Mouse (Mus musculus): ENCODE data around the gene Arhgef12. TPM values are rescaled to one million over a fixed set of nuclear protein-coding genes. Genes with fewer than 3 reads are reported as not detected.
A peak's percentile ranks its signal among the peaks of the same experiment; 100 is the strongest.
"Not testable (repeated sequence)": the region's sequence is repeated elsewhere in the genome, so short reads cannot be mapped to it uniquely, and the experiment has no call there.

Gene Arhgef12
- polyA plus RNA-seq, 1 experiment from 2014 or later, result 9.2 TPM

- H3K4me3 ChIP-seq, result no peak overlapping the region
- no peak for DNase-seq (ENCODE audit: extremely low spot score, low spot score)
- H3K27ac ChIP-seq, result no peak overlapping the region
- no peaks in the 10 kb centered on the region for H3K36me3 ChIP-seq (replicated peaks)
- H3K9me3 ChIP-seq, result no peaks in the 10 kb centered on the region
- WGBS, result 84% methylated on average over 10 of the region's 10 CpGs
- 0 out of 2 replicates have a peak, but pooled peaks cover 4% of the 10 kb centered on the region for H3K27me3 ChIP-seq (ENCODE audit: poor library complexity, severe bottlenecking)
- peaks cover 14% of the 10 kb centered on the region for H3K4me1 ChIP-seq
Measured at GRCm38 (mm10) chr9:43127101-43127787, 20.2 kb upstream of the Arhgef12 start.

- no peaks in the 10 kb centered on the region for H3K4me1 ChIP-seq
Measured at GRCm38 (mm10) chr9:43122379-43122778, 15.3 kb upstream of the Arhgef12 start.

GRCm38 (mm10) chr9:43121948-43122347, 14.9 kb upstream of the Arhgef12 start:
- H3K36me3 ChIP-seq (replicated peaks); H3K27ac ChIP-seq; H3K27me3 ChIP-seq (ENCODE audit: poor library complexity, severe bottlenecking); H3K4me1 ChIP-seq; H3K4me3 ChIP-seq; DNase-seq (ENCODE audit: extremely low spot score, low spot score); H3K9me3 ChIP-seq: not testable (repeated sequence)
- WGBS, result 87% methylated on average over 2 of the region's 2 CpGs

More at GRCm38 (mm10) chr9:43122379-43122778, 15.3 kb upstream of the Arhgef12 start:
- DNase-seq (ENCODE audit: extremely low spot score, low spot score), result no peak
- Histone ChIP-seq H3K9me3 (no peaks in the 10 kb centered on the region), H3K27ac (no peak overlapping the region), H3K36me3 (replicated peaks) (no peaks in the 10 kb centered on the region), H3K4me3 (no peak overlapping the region), H3K27me3 (ENCODE audit: poor library complexity, severe bottlenecking) (no peaks in the 10 kb centered on the region)
- WGBS, result 61% methylated on average over 1 of the region's 1 CpGs

DNA sequence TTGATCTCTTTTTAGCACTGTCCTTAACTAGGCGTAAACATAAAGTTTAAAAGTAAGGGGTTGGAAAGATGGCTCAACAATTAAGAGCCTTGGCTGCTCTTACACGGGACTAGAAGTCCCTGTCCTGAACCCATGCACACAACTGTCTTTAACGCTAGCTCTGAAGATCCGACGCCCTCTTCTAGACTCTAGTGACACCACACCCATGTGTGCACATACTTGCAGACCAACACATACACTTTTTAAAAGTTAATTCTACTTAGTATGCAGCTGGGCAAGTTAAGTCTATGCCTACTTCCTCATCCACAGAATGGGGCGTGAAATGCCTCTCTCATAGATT, 9.9 kb upstream of the Arhgef12 start:
- 84% methylated on average over 6 of the region's 6 CpGs for WGBS
- DNase-seq (ENCODE audit: extremely low spot score, low spot score), result no peak
- H3K36me3 ChIP-seq (replicated peaks), result peaks cover 2% of the 10 kb centered on the region
- H3K27ac ChIP-seq, result no peak overlapping the region
- H3K9me3 ChIP-seq, result no peaks in the 10 kb centered on the region
- H3K4me3 ChIP-seq, result 0 out of 2 replicates have a peak overlapping the region, but pooled peaks have one; percentile 71
- H3K4me1 ChIP-seq, result peaks cover 22% of the 10 kb centered on the region
- H3K27me3 ChIP-seq (ENCODE audit: poor library complexity, severe bottlenecking), result no peaks in the 10 kb centered on the region; the same call in 1 of the 2 replicates

- Histone ChIP-seq H3K4me1 (peaks cover 22% of the 10 kb centered on the region), H3K36me3 (replicated peaks) (peaks cover 8% of the 10 kb centered on the region), H3K27ac (peak within 1 kb of the TSS; percentile 85), H3K4me3 (peak within 1 kb of the TSS; percentile 71), H3K9me3 (no peaks in the 10 kb centered on the region), H3K27me3 (ENCODE audit: poor library complexity, severe bottlenecking) (no peaks in the 10 kb centered on the region; the same call in 1 of the 2 replicates)
- peak; percentile 74 for DNase-seq (ENCODE audit: extremely low spot score, low spot score)
- 3% methylated on average over 55 of the region's 55 CpGs for WGBS
Measured at GRCm38 (mm10) chr9:43116134-43116996, 9.3 kb upstream of the Arhgef12 start, which contains the start of gene Tmem136. TSS of gene Tmem136 (minus strand) at chr9:43116570.

GRCm38 (mm10) chr9:43115431-43116133, 8.5 kb upstream of the Arhgef12 start:
- Histone ChIP-seq H3K27me3 (ENCODE audit: poor library complexity, severe bottlenecking) (no peaks in the 10 kb centered on the region; the same call in 1 of the 2 replicates), H3K4me1 (peaks cover 22% of the 10 kb centered on the region), H3K9me3 (no peaks in the 10 kb centered on the region), H3K27ac (peak overlapping the region; percentile 85), H3K4me3 (peak overlapping the region; percentile 71), H3K36me3 (replicated peaks) (peaks cover 16% of the 10 kb centered on the region)
- 13% methylated on average over 12 of the region's 12 CpGs for WGBS
- no peak for DNase-seq (ENCODE audit: extremely low spot score, low spot score)

DNA sequence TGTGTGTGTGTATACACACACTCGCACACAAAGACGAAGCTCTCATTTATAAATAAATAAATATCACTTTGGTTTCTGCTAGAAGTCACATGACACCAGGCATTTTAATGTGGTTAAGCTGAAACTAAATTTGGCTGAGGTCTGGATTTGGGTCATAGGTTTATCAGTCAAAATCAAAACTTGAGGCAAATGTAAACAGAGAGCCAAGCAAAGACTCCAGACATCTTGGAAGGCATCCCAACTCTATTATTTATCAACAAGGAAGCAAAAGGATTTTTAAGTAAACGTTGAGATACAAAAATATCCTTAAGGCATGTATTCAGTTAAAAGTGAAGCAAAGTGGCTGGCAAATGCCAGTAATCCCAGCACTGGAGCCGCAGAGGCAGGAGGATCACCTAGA, 7.8 kb upstream of the Arhgef12 start:
- no peak overlapping the region for H3K27ac ChIP-seq
- no peak for DNase-seq (ENCODE audit: extremely low spot score, low spot score)

GRCm38 (mm10) chr9:43110286-43110980, 3.4 kb upstream of the Arhgef12 start:
- Histone ChIP-seq H3K27ac (no peak overlapping the region), H3K27me3 (ENCODE audit: poor library complexity, severe bottlenecking) (no peaks in the 10 kb centered on the region), H3K4me1 (peaks cover 18% of the 10 kb centered on the region), H3K9me3 (no peaks in the 10 kb centered on the region), H3K36me3 (replicated peaks) (peaks cover 21% of the 10 kb centered on the region), H3K4me3 (no peak overlapping the region)
- 87% methylated on average over 8 of the region's 8 CpGs for WGBS
- no peak for DNase-seq (ENCODE audit: extremely low spot score, low spot score)

More for the DNA sequence above, 7.8 kb upstream of the Arhgef12 start:
- Histone ChIP-seq H3K4me1 (peaks cover 22% of the 10 kb centered on the region), H3K9me3 (no peaks in the 10 kb centered on the region), H3K27me3 (ENCODE audit: poor library complexity, severe bottlenecking) (no peaks in the 10 kb centered on the region; the same call in 1 of the 2 replicates), H3K36me3 (replicated peaks) (peaks cover 21% of the 10 kb centered on the region), H3K4me3 (peak overlapping the region; percentile 71; the same call in 1 of the 2 replicates)
- 94% methylated on average over 4 of the region's 4 CpGs for WGBS

DNA sequence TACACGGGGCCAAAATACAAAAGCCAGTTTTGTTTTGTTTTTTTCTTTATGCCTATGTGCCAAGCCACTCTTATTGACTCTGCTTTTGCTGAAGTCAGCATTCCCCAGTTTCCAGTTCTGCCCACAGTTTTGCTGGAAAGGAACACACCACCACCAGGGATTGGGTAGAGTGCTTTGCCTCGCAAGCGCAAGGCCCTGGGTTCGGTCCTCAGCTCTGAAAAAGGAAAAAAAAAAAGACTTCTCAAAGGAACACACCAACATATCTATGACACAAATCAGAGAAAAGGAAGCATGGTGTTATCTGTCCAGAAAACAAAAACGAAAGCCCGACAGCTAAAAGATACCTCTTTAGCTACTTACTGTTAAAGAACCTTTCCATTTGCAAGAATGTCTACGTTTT, 2.1 kb upstream of the Arhgef12 start:
- WGBS, result 84% methylated on average over 7 of the region's 7 CpGs
- Histone ChIP-seq H3K9me3 (no peaks in the 10 kb centered on the region), H3K36me3 (replicated peaks) (peaks cover 21% of the 10 kb centered on the region), H3K4me3 (no peak overlapping the region), H3K27ac (no peak overlapping the region), H3K27me3 (ENCODE audit: poor library complexity, severe bottlenecking) (no peaks in the 10 kb centered on the region), H3K4me1 (peaks cover 21% of the 10 kb centered on the region)
- no peak for DNase-seq (ENCODE audit: extremely low spot score, low spot score)

DNA sequence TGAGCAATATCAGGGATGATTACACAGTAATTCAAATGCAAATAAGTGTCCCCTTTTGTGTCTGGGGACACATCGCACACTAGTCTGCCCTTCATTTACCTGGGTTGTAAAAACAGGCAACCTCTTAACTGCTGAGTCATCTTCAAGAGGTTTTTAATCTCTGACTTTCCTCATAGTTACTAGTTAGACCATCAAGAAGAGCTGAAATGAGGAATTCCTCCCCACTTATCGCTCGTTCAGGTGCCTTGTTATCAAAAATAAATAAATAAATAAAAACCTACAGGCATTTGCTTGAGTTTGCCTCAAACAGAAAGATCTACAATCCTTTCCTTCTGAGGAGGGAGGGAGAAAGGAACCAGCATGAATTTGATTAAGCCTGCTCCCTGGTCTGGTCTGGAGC, 1.7 kb upstream of the Arhgef12 start:
- DNase-seq (ENCODE audit: extremely low spot score, low spot score), result no peak
- no peaks in the 10 kb centered on the region for H3K9me3 ChIP-seq
- no peak overlapping the region for H3K27ac ChIP-seq
- H3K36me3 ChIP-seq (replicated peaks), result peaks cover 21% of the 10 kb centered on the region
- H3K27me3 ChIP-seq (ENCODE audit: poor library complexity, severe bottlenecking), result no peaks in the 10 kb centered on the region
- H3K4me1 ChIP-seq, result peaks cover 25% of the 10 kb centered on the region
- H3K4me3 ChIP-seq, result no peak overlapping the region
- WGBS, result 90% methylated on average over 3 of the region's 3 CpGs

- no peak for DNase-seq (ENCODE audit: extremely low spot score, low spot score)
- 91% methylated on average over 1 of the region's 1 CpGs for WGBS
- H3K27ac ChIP-seq, result no peak overlapping the region
- H3K9me3 ChIP-seq, result no peaks in the 10 kb centered on the region
- peaks cover 32% of the 10 kb centered on the region for H3K4me1 ChIP-seq
- peaks cover 21% of the 10 kb centered on the region for H3K36me3 ChIP-seq (replicated peaks)
- H3K4me3 ChIP-seq, result no peak overlapping the region
- no peaks in the 10 kb centered on the region for H3K27me3 ChIP-seq (ENCODE audit: poor library complexity, severe bottlenecking)
Measured at GRCm38 (mm10) chr9:43108081-43108480, 1.0 kb upstream of the Arhgef12 start.

GRCm38 (mm10) chr9:43107555-43107954, 516 bp upstream of the Arhgef12 start:
- Histone ChIP-seq H3K4me3 (no peak overlapping the region), H3K36me3 (replicated peaks) (peaks cover 21% of the 10 kb centered on the region), H3K4me1 (peaks cover 37% of the 10 kb centered on the region), H3K9me3 (no peaks in the 10 kb centered on the region), H3K27me3 (ENCODE audit: poor library complexity, severe bottlenecking) (no peaks in the 10 kb centered on the region), H3K27ac (no peak overlapping the region)
- DNase-seq (ENCODE audit: extremely low spot score, low spot score), result no peak
- 63% methylated on average over 5 of the region's 5 CpGs for WGBS
